Mouse (Mus musculus) kidney, adult 9 months (tissue): ENCODE data around the gene Fabp2.
A peak's percentile ranks its signal among the peaks of the same experiment; 100 is the strongest.
"Not testable (repeated sequence)": the region's sequence is repeated elsewhere in the genome, so short reads cannot be mapped to it uniquely, and the experiment has no call there.

Experiments
- DNase-seq: peaks from one replicate; pipeline ENCODE4 v3.0.0; 2022

Gene Fabp2

DNA sequence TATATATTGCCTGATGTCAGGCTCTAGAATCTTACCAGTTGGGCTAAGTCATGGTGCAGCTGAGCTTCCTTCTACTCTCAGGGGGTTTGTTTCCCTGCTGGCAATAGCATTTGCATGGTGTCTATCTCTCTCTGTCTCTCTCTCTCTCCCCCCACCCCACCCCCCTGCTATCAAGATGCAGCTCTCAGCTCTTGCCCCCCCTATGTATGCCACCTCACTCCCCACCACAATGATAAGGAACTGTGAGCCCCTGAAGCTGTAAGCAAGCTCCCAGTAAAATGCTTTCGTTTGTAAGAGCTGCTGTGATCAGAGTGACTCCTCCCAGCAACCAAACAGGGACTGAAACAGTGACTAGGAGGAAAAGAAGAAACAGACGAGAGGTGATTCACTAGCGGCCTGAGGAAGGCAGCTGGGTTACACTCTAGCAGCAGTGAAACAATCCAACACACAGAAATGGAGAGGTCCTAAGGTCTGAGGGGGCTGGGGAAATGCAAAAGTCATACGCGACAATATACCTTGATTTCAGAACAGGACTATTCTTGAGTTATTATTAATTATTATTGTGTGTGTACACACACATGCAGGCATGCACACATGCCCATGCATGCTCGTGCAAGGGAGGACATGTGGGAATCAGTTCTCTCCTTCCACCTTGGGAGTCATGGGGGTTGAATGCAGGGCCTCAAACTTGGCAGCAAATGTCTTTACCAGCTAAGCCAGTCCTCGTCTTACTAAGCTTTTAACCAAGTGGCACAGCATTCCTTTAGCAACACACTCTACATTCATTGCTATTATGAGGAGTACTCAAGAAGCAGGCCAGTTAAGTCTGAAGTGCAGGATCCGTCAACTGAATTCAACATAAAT lies 25.9 kb downstream of the Fabp2 start:
- no peak for DNase-seq

DNA sequence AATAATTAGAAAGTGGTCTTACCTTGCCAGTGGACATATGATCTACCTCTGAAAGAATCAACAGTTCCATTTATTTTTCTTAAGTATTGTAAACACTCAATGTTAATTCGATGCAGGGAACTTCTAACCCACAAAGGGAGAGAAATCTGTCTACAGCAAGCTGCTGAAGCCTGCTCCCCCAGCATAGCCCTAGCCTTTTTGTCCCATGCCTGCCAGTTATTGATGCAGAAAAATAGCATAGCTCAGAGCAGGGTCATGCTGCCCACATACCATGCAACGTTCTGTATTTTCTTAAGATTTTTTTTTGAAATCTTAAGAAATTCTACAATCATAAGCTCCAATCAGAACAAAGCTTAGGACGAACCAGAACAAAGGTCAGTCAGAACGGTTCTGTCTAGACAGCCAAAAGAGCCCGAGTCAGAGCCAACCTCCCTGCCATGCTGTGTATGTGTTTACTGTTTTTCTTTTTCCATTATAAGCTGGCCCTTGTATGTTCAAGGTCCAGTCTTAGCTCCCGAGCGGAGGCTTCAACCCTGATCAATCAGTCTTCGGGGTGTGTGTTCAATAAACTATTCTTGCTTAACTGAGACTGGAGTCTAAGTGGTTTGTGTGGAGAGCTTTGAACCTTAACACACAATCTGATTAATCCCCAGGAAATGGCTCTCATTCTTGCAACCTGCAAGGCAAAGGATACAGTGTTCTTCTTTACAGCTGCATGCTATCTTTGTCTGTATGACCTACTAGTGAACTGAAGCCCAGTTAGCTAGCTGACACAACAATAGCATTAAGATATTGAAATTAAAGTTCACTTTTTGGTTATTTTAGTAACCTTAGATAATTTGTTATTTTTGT lies 27.0 kb downstream of the Fabp2 start:
- DNase-seq: peak; percentile 65

GRCm38 (mm10) chr3:122923147-122923546 lies 28.3 kb downstream of the Fabp2 start:
- no peak for DNase-seq

- DNase-seq: peak; percentile 97
Measured at GRCm38 (mm10) chr3:122924009-122924914, 29.4 kb downstream of the Fabp2 start, which contains the start of gene 1810037I17Rik. TSS of gene 1810037I17Rik (plus strand) at chr3:122924203.

DNA sequence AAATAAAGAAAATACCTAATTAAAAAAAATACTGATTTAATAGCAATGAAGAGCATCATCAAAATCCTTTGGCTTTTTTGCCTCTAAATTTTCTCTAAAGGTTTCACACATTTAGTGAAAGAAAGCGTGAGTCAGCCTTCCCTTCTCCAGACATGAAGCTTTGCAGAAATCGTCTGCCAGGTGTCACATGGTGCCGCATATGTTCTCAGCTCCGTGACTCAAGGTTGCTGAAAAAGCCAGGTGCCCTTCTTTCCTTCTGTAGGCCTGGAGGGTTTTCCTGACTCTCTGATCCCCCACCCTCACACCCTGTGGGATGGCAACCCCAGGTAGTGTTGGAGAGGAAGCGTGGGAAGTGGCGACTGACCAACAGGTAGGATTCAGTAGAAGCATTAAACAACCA lies 34.9 kb downstream of the Fabp2 start:
- no peak for DNase-seq

GRCm38 (mm10) chr3:122932466-122932865 lies 37.6 kb downstream of the Fabp2 start:
- DNase-seq: no peak

DNA sequence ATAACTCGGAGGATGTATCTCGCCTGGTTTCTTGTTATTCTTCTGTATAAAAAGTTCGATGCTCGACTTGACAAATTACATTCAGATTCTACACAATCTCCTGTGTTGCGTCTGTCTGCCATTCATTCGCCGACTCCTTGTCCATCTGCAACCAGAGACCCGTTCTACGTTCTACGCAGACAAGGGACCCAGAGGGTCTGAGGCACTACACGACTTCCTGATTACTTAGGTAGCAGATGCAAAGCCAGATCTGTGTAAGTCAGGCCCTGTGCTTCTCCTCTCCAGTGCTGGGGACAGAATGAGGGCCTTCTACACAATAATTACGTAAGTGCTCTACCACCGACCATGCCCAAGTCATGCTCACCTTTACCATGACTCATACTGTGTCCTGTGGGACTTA lies 42.3 kb downstream of the Fabp2 start:
- not testable (repeated sequence) for DNase-seq

DNA sequence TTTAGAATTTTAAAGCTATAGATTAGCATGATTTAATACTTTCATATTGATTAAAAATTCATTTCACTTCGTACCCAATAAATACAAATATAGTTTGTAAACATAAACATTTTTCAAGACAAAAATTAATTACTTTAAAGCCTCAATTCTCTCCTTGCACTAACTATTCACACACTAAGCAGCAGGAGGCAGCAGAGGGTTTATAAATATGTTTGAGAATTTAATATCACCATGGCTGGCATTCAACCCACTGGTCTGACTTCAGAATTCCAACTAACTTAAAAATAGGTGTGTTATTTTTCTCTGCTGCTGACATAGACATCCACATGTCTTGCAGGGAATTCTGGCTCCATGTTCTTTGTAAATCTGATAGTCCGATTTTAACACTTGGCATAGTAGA lies 44.3 kb downstream of the Fabp2 start:
- peak; percentile 50 for DNase-seq

DNA sequence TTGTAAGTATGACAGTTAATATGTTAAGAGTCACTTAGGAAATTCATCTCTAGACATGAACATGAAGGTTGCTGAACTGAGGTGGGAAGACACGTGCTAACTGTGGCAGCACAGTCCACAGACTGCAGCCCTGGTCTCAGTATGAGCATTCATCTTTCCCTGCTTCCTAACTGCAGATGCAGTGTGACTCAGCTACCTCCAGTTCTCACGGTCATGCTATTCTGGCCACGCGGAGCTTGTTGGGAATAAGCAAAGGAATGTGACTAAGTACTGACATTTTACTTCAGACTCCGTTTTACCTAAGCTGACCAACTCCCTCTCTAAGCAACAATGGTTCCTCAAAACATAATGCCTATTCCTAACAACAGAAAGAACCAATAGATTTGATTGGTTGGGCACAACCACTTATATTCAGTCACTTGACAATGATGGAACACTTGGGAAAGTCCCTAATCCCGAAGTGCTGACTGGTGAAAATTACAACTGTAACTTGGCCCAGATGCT lies 48.6 kb downstream of the Fabp2 start:
- DNase-seq: no peak
